Mouse (Mus musculus) T-helper 1 cell (primary cell): Measurements from ENCODE around the gene Tmco4.

ENCODE experiments used
- in situ Hi-C: fragments of 300-600 bp; cut with MboI, MseI; formaldehyde crosslinking; loops from one replicate; pipeline ENCODE4 v1.15.1; 2025; ENCODE audit warnings: high pct_unique_total_duplicates

Tmco4 gene

GRCm38 (mm10) chr4:138972827-138973718, at the start of gene Tmco4:
TSS of gene Tmco4 (plus strand) at chr4:138972888.
- in situ Hi-C loops = no loop called here

GRCm38 (mm10) chr4:138925561-138925960, 47.1 kb upstream of the Tmco4 start:
- in situ Hi-C loops = loop anchor here (5.0 kb wide), 2 partner anchors 57 to 152 kb away; partner anchors contain the start of gene Htr6

- in situ Hi-C loops = no loop called here
Observed at GRCm38 (mm10) chr4:138933862-138934261, 38.8 kb upstream of the Tmco4 start.

- in situ Hi-C loops = no loop called here
Observed at GRCm38 (mm10) chr4:138934456-138935145, 38.1 kb upstream of the Tmco4 start.

- in situ Hi-C loops = no loop called here
Observed at GRCm38 (mm10) chr4:138938495-138939269, 34.0 kb upstream of the Tmco4 start.

GRCm38 (mm10) chr4:138939481-138939880, 33.2 kb upstream of the Tmco4 start:
- in situ Hi-C loops = no loop called here

- in situ Hi-C loops = no loop called here
Observed at GRCm38 (mm10) chr4:138941401-138941800, 31.3 kb upstream of the Tmco4 start.

GRCm38 (mm10) chr4:138941966-138942365, 30.7 kb upstream of the Tmco4 start:
- in situ Hi-C loops = no loop called here

GRCm38 (mm10) chr4:138943730-138944129, 29.0 kb upstream of the Tmco4 start:
- in situ Hi-C loops = no loop called here

GRCm38 (mm10) chr4:138948257-138948656, 24.4 kb upstream of the Tmco4 start:
- in situ Hi-C loops = no loop called here

- in situ Hi-C loops = no loop called here
Observed at GRCm38 (mm10) chr4:138958612-138959011, 14.1 kb upstream of the Tmco4 start.

GRCm38 (mm10) chr4:138959120-138959519, 13.6 kb upstream of the Tmco4 start:
- in situ Hi-C loops = no loop called here

- in situ Hi-C loops = no loop called here
Observed at GRCm38 (mm10) chr4:138959926-138960325, 12.8 kb upstream of the Tmco4 start.

GRCm38 (mm10) chr4:138962719-138963118, 10.0 kb upstream of the Tmco4 start:
- in situ Hi-C loops = no loop called here

GRCm38 (mm10) chr4:138965871-138966270, 6.8 kb upstream of the Tmco4 start:
- in situ Hi-C loops = no loop called here

- in situ Hi-C loops = no loop called here
Observed at GRCm38 (mm10) chr4:138966866-138967265, 5.8 kb upstream of the Tmco4 start, which contains the start of gene Rnf186. TSS of gene Rnf186 (plus strand) at chr4:138967112.

GRCm38 (mm10) chr4:138967485-138967884, 5.2 kb upstream of the Tmco4 start:
- in situ Hi-C loops = no loop called here

GRCm38 (mm10) chr4:138968772-138969556, 3.7 kb upstream of the Tmco4 start:
- in situ Hi-C loops = no loop called here

- in situ Hi-C loops = no loop called here
Observed at GRCm38 (mm10) chr4:138969736-138970135, 3.0 kb upstream of the Tmco4 start.

GRCm38 (mm10) chr4:138971371-138971770, 1.3 kb upstream of the Tmco4 start:
- in situ Hi-C loops = no loop called here
